Mouse (Mus musculus): Measurements from ENCODE around the gene Trim50. TPM values are rescaled to one million over a fixed set of nuclear protein-coding genes. Genes with fewer than 3 reads are reported as not detected.

Trim50 gene
- polyA plus RNA-seq, 1 experiment from 2014 or later, result not detected

DNA sequence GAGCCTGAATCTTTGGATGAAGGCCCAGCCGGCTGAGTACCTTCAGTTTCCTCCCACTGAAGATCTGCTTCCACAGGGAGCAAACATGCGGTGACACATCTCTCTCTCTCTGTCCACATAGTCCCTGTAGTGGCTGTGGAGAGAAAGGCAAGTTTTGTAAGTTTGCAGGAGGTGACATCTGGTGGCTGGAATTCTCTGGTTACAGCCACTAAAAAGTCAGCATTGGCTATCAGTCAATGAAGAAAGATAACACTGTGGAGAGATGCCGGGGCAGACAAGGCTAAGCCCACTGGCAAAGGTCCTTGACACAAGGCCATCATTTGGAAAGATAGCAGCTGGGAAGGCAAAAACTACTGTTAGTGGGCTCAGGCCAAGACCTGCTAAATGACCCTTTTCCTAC, 15.5 kb upstream of the Trim50 start:
- H3K27ac ChIP-seq (ENCODE audit: low read depth, low read length), result no peak overlapping the region
- 39% methylated on average over 3 of the region's 3 CpGs for WGBS
- no peaks in the 10 kb centered on the region for H3K9me3 ChIP-seq (ENCODE audit: control insufficient read depth, low read length)
- H3K36me3 ChIP-seq (ENCODE audit: control insufficient read depth, insufficient read depth, low read length), result no peaks in the 10 kb centered on the region
- H3K4me1 ChIP-seq (replicated peaks; ENCODE audit: control insufficient read depth, insufficient read depth, low read length), result no peaks in the 10 kb centered on the region
- H3K9ac ChIP-seq (ENCODE audit: low read depth, low read length), result no peak overlapping the region
- DNase-seq (ENCODE audit: low spot score) (no peak), ATAC-seq (replicated peaks; ENCODE audit: low FRiP score) (no peak)
- H3K4me2 ChIP-seq, result no peak overlapping the region
- H3K4me3 ChIP-seq (ENCODE audit: low read depth, low read length), result no peak overlapping the region
- H3K27me3 ChIP-seq (replicated peaks; ENCODE audit: control insufficient read depth, insufficient read depth, low read length), result no peaks in the 10 kb centered on the region

DNA sequence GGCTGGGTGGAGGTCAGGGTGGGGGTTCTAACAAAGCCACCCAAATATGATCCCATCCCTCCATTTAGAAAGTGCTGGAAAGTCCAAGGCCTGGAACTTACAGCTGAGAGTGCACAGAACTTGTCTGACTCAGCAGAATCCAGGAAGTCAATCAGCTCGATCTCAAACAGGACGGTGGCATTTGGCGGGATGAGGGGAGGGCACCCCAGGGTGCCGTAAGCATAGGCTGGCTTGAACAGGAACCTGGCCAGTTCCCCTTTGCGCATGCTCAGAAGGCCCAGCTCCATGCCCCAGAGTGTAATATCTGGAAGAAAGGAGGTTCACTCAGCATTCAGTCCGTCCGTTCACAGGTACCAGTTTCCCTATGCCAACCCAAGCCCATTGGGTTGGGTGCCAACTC, 7.1 kb upstream of the Trim50 start:
- Histone ChIP-seq H3K27me3 (replicated peaks; ENCODE audit: control insufficient read depth, insufficient read depth, low read length) (no peaks in the 10 kb centered on the region), H3K4me3 (ENCODE audit: low read depth, low read length) (no peak overlapping the region), H3K9me3 (ENCODE audit: control insufficient read depth, low read length) (no peaks in the 10 kb centered on the region), H3K4me1 (replicated peaks; ENCODE audit: control insufficient read depth, insufficient read depth, low read length) (no peaks in the 10 kb centered on the region), H3K4me2 (no peak overlapping the region), H3K9ac (ENCODE audit: low read depth, low read length) (no peak overlapping the region), H3K36me3 (ENCODE audit: control insufficient read depth, insufficient read depth, low read length) (no peaks in the 10 kb centered on the region), H3K27ac (ENCODE audit: low read depth, low read length) (no peak overlapping the region)
- DNase-seq (ENCODE audit: low spot score), result no peak
- no peak for ATAC-seq (replicated peaks; ENCODE audit: low FRiP score)
- WGBS, result 72% methylated on average over 7 of the region's 7 CpGs

GRCm38 (mm10) chr5:135346430-135346829, 6.7 kb upstream of the Trim50 start:
- H3K36me3 ChIP-seq (ENCODE audit: control insufficient read depth, insufficient read depth, low read length), result no peaks in the 10 kb centered on the region
- H3K9me3 ChIP-seq (ENCODE audit: control insufficient read depth, low read length), result no peaks in the 10 kb centered on the region
- H3K27ac ChIP-seq (ENCODE audit: low read depth, low read length), result no peak overlapping the region
- H3K4me3 ChIP-seq (ENCODE audit: low read depth, low read length), result no peak overlapping the region
- WGBS, result 12% methylated on average over 1 of the region's 1 CpGs
- H3K4me2 ChIP-seq, result no peak overlapping the region
- no peak overlapping the region for H3K9ac ChIP-seq (ENCODE audit: low read depth, low read length)
- ATAC-seq (replicated peaks; ENCODE audit: low FRiP score) (no peak), DNase-seq (ENCODE audit: low spot score) (no peak)
- no peaks in the 10 kb centered on the region for H3K27me3 ChIP-seq (replicated peaks; ENCODE audit: control insufficient read depth, insufficient read depth, low read length)
- H3K4me1 ChIP-seq (replicated peaks; ENCODE audit: control insufficient read depth, insufficient read depth, low read length), result no peaks in the 10 kb centered on the region

DNA sequence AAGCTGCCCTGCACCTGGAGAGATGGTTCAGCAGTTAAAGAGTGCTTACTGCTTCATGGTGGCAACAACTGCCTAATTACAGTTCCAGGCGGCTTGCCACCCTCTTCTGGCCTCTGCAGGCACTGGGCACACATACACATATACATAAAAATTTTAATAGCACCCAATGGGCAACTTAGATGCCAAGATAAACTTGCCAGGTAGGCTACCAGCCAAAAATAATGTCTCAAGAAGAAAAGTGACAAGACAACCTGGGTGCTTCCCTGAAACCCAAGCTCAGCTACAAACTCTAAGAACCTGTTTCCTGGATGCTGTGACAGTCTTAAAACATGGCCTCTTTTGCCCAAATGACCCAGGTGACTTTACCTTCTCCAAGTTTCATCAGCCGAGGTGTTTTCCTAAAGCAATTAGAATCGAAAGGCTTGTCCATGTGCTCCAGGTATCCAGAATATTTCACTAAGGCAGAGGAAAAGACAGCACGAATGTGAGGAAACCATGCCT, 5.5 kb upstream of the Trim50 start:
- WGBS, result 56% methylated on average over 4 of the region's 4 CpGs
- H3K4me1 ChIP-seq (replicated peaks; ENCODE audit: control insufficient read depth, insufficient read depth, low read length), result no peaks in the 10 kb centered on the region
- H3K9me3 ChIP-seq (ENCODE audit: control insufficient read depth, low read length), result no peaks in the 10 kb centered on the region
- H3K27ac ChIP-seq (ENCODE audit: low read depth, low read length), result no peak overlapping the region
- no peaks in the 10 kb centered on the region for H3K27me3 ChIP-seq (replicated peaks; ENCODE audit: control insufficient read depth, insufficient read depth, low read length)
- H3K36me3 ChIP-seq (ENCODE audit: control insufficient read depth, insufficient read depth, low read length), result no peaks in the 10 kb centered on the region
- no peak overlapping the region for H3K4me2 ChIP-seq
- H3K4me3 ChIP-seq (ENCODE audit: low read depth, low read length), result no peak overlapping the region
- no peak overlapping the region for H3K9ac ChIP-seq (ENCODE audit: low read depth, low read length)
- no peak for DNase-seq (ENCODE audit: low spot score)
- no peak for ATAC-seq (replicated peaks; ENCODE audit: low FRiP score)

DNA sequence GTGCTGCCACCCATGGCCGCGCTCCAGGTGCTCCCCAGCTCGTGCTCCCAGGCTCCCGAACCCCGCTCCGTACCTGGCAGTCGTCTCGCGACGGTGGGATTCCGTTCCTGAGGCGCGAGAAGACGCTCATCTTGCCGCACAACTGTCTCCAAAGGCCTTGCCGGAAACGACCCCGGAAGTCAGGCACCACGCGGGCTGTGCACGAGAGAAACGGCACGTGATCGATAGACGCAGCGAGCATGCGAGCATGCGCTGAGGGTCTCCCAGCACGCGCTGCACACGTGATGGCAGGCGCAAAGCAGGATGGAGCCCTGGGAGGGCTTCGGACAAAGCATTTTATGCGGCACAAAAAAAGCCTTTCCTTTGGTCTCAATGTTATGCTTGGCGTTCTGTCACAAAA, 3.2 kb upstream of the Trim50 start, which contains the start of gene Fkbp6:
Gene Fkbp6 (minus strand): TSS at position 183 of the 400 bp plus-strand sequence.
- DNase-seq (ENCODE audit: low spot score), result no peak
- Histone ChIP-seq H3K27me3 (replicated peaks; ENCODE audit: control insufficient read depth, insufficient read depth, low read length) (peaks cover 2% of the 10 kb centered on the region; the same call in 1 of the 2 replicates), H3K4me1 (replicated peaks; ENCODE audit: control insufficient read depth, insufficient read depth, low read length) (no peaks in the 10 kb centered on the region)

GRCm38 (mm10) chr5:135351606-135352005, 1.5 kb upstream of the Trim50 start:
- no peak overlapping the region for H3K4me3 ChIP-seq (ENCODE audit: low read depth, low read length)
- ATAC-seq (replicated peaks; ENCODE audit: low FRiP score) (no peak), DNase-seq (ENCODE audit: low spot score) (no peak)
- H3K27ac ChIP-seq (ENCODE audit: low read depth, low read length), result no peak overlapping the region
- no peaks in the 10 kb centered on the region for H3K4me1 ChIP-seq (replicated peaks; ENCODE audit: control insufficient read depth, insufficient read depth, low read length)
- no peaks in the 10 kb centered on the region for H3K36me3 ChIP-seq (ENCODE audit: control insufficient read depth, insufficient read depth, low read length)
- H3K9me3 ChIP-seq (ENCODE audit: control insufficient read depth, low read length), result no peaks in the 10 kb centered on the region
- no peak overlapping the region for H3K9ac ChIP-seq (ENCODE audit: low read depth, low read length)
- no peak overlapping the region for H3K4me2 ChIP-seq
- peaks cover 2% of the 10 kb centered on the region; the same call in 1 of the 2 replicates for H3K27me3 ChIP-seq (replicated peaks; ENCODE audit: control insufficient read depth, insufficient read depth, low read length)
- WGBS, result 71% methylated on average over 13 of the region's 13 CpGs

More for the DNA sequence above, 3.2 kb upstream of the Trim50 start, which contains the start of gene Fkbp6:
- no peaks in the 10 kb centered on the region for H3K9me3 ChIP-seq (ENCODE audit: control insufficient read depth, low read length)
- no peaks in the 10 kb centered on the region for H3K36me3 ChIP-seq (ENCODE audit: control insufficient read depth, insufficient read depth, low read length)
- no peak for ATAC-seq (replicated peaks; ENCODE audit: low FRiP score)
- no peak within 1 kb of the TSS for H3K4me3 ChIP-seq (ENCODE audit: low read depth, low read length)
- no peak within 1 kb of the TSS for H3K4me2 ChIP-seq
- H3K27ac ChIP-seq (ENCODE audit: low read depth, low read length), result no peak within 1 kb of the TSS
- 86% methylated on average over 35 of the region's 35 CpGs for WGBS
- no peak within 1 kb of the TSS for H3K9ac ChIP-seq (ENCODE audit: low read depth, low read length)

- Histone ChIP-seq H3K27ac (ENCODE audit: low read depth, low read length) (no peak overlapping the region), H3K27me3 (replicated peaks; ENCODE audit: control insufficient read depth, insufficient read depth, low read length) (peaks cover 2% of the 10 kb centered on the region; the same call in 1 of the 2 replicates), H3K36me3 (ENCODE audit: control insufficient read depth, insufficient read depth, low read length) (no peaks in the 10 kb centered on the region), H3K9ac (ENCODE audit: low read depth, low read length) (no peak overlapping the region), H3K4me1 (replicated peaks; ENCODE audit: control insufficient read depth, insufficient read depth, low read length) (no peaks in the 10 kb centered on the region), H3K4me2 (no peak overlapping the region), H3K4me3 (ENCODE audit: low read depth, low read length) (no peak overlapping the region), H3K9me3 (ENCODE audit: control insufficient read depth, low read length) (peaks cover 2% of the 10 kb centered on the region; the same call in 1 of the 2 replicates)
- no peak for ATAC-seq (replicated peaks; ENCODE audit: low FRiP score)
- DNase-seq (ENCODE audit: low spot score), result no peak
- WGBS, result 17% methylated on average over 20 of the region's 20 CpGs
Observed at GRCm38 (mm10) chr5:135353564-135353963, 469 bp downstream of the Trim50 start.

- DNase-seq (ENCODE audit: low spot score), result no peak
- Histone ChIP-seq H3K4me1 (replicated peaks; ENCODE audit: control insufficient read depth, insufficient read depth, low read length) (no peaks in the 10 kb centered on the region), H3K27ac (ENCODE audit: low read depth, low read length) (no peak overlapping the region), H3K4me3 (ENCODE audit: low read depth, low read length) (no peak overlapping the region), H3K9ac (ENCODE audit: low read depth, low read length) (no peak overlapping the region), H3K9me3 (ENCODE audit: control insufficient read depth, low read length) (peaks cover 2% of the 10 kb centered on the region; the same call in 1 of the 2 replicates), H3K4me2 (no peak overlapping the region), H3K27me3 (replicated peaks; ENCODE audit: control insufficient read depth, insufficient read depth, low read length) (peaks cover 2% of the 10 kb centered on the region; the same call in 1 of the 2 replicates), H3K36me3 (ENCODE audit: control insufficient read depth, insufficient read depth, low read length) (no peaks in the 10 kb centered on the region)
- no peak for ATAC-seq (replicated peaks; ENCODE audit: low FRiP score)
- 38% methylated on average over 1 of the region's 1 CpGs for WGBS
Observed at GRCm38 (mm10) chr5:135356090-135356489, 3.0 kb downstream of the Trim50 start.

DNA sequence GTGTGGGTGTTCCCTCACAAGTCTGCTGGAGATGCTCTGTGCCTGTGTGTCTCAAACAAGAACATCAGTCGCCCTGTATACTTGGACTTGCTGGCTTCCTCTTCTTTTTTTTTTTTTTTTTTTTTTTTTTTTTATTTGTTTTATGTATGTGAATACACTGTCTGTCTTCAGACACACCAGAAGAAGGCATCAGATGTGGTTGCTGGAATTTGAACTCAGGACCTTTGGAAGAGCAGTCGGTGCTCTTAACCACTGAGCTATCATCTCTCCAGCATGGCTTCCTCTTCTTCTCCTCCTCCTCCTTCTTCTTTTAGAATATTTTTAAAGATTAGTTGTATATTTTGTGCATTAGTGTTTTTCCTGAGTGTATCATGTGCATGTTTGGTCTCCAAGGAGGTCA, 4.5 kb downstream of the Trim50 start:
- H3K36me3 ChIP-seq (ENCODE audit: control insufficient read depth, insufficient read depth, low read length), result no peaks in the 10 kb centered on the region
- DNase-seq (ENCODE audit: low spot score), result no peak
- peaks cover 2% of the 10 kb centered on the region; the same call in 1 of the 2 replicates for H3K9me3 ChIP-seq (ENCODE audit: control insufficient read depth, low read length)
- H3K4me3 ChIP-seq (ENCODE audit: low read depth, low read length), result no peak overlapping the region
- no peaks in the 10 kb centered on the region for H3K4me1 ChIP-seq (replicated peaks; ENCODE audit: control insufficient read depth, insufficient read depth, low read length)
- H3K27me3 ChIP-seq (replicated peaks; ENCODE audit: control insufficient read depth, insufficient read depth, low read length), result peaks cover 2% of the 10 kb centered on the region; the same call in 1 of the 2 replicates
- 77% methylated on average over 2 of the region's 2 CpGs for WGBS
- H3K4me2 ChIP-seq, result no peak overlapping the region
- no peak for ATAC-seq (replicated peaks; ENCODE audit: low FRiP score)
- no peak overlapping the region for H3K27ac ChIP-seq (ENCODE audit: low read depth, low read length)
- no peak overlapping the region for H3K9ac ChIP-seq (ENCODE audit: low read depth, low read length)

All from liver, embryonic 11.5 days (tissue).